Mouse (Mus musculus): Measurements from ENCODE around the gene Samd4b. TPM values are rescaled to one million over a fixed set of nuclear protein-coding genes. Genes with fewer than 3 reads are reported as not detected.
A peak's percentile ranks its signal among the peaks of the same experiment; 100 is the strongest.

Gene Samd4b
- total RNA-seq, 2 experiments from 2014 or later: 43.0 to 44.1 TPM

DNA sequence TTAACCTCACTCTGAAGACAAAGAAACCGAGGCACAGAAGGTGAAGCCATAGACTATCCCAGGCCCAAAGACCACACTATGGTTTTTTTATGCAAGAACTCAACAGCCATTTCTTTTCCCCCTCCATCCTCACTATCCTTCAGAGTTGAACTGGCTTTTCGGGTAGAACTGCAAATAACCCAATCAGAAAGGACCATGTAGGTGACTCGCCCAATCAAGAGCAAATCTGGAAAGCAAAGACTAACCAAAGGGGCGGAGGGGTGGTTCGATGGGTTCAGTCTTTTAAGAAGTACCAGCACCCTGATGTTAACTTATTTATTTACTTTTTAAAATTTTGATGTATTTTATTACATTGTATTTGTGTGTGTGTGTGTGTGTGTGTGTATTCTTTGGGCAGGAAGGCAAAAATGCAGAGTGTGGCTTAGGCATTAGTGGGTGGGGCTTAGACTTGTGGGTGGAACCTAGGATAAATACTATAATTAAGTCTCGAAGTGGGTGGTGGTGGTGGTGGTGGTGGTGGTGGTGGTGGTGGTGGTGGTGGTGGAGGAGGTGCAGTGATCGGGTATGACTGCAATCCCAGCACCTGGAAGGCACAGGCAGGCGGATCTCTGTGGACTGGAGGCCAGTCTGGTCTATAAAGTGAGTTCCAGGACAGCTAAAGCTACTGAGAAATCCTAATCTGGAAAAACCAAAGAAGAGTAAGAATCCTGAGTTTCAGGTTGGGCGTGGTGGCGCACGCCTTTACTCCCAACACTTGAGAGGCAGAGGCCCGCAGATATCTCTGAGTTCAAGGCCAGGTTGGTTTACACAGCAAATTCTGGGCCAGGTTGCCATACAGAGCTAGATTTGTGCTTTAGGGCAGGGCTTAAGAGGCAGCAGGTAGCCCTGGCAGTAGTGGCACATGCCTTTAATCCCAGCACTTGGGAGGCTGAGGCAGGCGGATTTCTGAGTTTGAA is 149.8 kb downstream of the Samd4b start:
- no peak for DNase-seq (ENCODE audit: low spot score in 2 of 2)

DNA sequence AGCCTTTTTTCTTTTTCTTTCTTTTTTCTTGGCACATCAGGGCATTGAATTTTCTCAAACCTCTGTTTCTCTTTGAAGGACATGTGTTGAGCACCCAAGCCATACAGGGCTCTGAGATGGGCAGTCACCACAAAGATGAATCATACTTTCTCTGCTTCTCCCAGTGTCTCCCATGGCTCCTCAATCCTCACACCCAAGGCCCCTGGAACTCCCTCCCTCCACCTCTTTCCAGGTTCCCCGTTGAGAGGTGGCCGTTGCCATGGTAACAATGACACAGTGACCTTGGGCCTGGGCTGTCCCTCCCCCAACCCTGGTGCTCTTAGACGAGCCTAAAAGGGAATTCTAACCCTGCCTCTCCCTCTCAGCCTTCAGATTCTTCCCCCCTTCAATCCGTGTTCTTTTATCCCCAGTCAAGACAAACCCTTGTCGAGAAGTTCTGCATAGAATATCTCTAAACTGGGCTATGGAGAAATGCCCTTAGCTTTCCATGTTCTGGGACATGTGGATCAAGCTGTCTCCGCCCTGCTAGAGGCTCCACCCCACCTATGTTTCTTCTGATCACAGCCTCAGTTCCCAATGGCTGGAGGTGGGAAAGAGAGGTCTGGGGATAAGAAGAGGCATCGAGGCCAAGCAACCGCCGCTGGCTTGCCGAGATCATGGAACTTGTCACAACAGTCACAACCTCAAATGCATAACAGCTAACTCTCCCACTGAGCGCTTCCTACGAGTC is 150.7 kb downstream of the Samd4b start:
- DNase-seq (ENCODE audit: low spot score in 2 of 2): no peak

DNA sequence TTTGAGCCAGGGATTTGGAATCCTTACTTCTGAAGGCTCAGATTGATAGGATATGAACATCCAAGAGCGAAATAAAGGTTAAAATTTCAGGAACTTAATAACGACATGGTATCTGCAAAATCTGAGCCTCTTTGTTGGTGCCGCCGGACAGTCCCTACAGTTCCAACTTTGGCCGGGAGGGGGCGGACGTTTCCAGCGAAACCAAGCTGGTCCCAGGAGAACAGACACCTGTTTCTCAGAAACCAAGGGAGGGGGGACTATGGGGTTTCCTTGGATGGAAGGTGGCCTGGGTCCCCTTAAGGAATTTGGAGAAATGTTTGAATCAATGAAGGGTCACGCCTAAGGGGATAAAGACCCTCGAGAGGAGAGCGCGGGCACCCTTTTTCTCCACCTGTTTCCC is 151.5 kb downstream of the Samd4b start:
- DNase-seq (ENCODE audit: low spot score in 2 of 2): peak; percentile 56 to 77

DNA sequence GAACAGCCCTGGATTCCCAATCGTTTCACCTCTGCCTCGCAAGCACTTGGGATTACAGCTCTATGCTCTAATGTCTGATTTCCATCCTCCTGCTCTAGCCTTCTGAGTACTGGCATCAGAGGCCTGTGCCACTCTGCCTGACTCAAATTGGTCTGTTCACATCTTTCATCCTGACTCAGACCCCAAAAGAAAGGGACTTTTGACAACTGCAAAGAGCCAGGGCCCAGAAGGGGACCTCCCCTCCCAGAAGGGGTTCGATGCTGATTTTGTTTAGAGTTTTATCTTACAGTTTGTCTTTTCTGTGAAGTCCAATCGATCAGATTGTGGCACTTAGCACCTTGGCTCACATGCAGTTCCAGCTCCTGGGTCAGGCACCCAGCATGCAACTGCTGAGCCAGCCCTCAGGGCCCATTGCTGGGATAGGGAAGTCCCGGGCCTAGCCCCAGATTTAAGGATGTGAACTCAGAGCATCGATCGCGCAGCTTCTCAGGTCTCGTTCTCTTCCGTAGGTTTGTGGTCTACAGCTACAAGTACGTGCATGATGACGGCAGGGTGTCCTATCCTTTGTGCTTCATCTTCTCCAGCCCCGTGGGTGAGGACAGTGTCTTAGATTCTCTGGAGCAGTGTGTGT is 153.5 kb downstream of the Samd4b start:
- no peak for DNase-seq (ENCODE audit: low spot score in 2 of 2)

DNA sequence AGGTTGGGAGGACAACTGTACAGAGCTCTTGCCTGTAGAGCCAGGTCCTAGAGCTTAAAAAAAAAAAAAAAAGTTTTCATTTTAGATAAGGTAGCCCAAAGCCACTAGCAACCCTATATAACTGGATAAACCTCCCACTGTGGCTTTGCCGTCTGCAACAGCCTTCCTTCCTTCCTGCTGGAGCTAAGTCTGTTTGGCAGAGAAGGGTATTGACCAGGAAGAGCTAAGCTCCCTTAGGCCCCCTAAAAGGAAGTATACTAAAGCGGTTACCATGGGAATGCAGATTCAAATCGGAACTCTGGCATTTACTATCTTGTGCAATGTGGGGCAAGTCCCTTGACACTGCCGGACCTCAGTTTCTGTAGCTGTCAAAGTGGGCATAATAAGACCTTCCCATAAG is 155.3 kb downstream of the Samd4b start:
- no peak for DNase-seq (ENCODE audit: low spot score in 2 of 2)

DNA sequence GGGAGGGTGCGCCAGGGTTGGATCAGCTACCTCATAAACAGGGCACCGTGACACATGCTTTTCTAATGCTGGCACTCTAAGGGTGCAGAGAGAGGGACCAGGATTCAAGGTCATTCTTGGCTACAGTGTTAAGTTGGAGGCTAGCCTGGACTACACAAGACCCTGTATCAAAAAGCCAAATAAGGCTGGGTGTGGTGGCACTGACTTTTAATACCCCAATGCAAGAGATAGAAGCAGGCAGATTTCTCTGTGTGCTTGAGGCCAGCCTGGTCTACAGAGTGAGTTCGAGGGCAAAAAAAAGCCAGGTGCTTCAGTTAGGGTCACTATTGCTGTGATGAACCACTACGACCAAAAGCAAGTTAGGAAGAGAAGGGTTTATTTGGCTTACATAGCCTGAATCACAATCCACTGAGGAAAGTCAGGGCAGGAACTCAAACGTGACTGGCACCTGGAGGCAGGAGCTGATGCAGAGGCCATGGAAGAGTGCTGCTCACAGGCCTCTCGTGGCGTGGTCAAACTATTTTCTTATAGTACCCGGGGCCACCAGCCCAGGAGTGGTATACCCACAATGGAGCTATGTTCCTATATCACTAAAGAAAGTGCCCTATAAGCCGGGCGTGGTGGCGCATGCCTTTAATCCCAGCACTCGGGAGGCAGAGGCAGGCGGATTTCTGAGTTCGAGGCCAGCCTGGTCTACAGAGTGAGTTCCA is 156.0 kb downstream of the Samd4b start:
- no peak for DNase-seq (ENCODE audit: low spot score in 2 of 2)

DNA sequence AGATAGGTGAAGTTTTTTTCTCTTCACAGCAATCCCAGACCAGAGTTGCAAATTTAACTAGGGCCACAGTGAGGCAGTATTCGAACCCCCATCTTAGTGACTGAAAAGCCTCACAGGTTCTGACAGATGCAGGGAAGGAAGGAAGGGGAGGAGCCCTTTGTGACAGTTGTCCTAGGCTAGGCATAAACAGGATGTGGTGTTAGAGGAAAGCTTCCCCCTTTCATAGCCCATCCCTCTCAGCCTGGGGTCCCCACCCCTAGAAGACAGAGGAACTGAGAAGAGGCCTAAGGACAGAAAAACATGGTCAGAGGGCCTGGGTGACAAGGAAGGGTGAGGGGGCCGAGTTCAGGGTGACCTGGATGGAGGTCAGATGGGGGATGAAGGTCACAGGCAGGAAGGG is 157.2 kb downstream of the Samd4b start:
- no peak for DNase-seq (ENCODE audit: low spot score in 2 of 2)

DNA sequence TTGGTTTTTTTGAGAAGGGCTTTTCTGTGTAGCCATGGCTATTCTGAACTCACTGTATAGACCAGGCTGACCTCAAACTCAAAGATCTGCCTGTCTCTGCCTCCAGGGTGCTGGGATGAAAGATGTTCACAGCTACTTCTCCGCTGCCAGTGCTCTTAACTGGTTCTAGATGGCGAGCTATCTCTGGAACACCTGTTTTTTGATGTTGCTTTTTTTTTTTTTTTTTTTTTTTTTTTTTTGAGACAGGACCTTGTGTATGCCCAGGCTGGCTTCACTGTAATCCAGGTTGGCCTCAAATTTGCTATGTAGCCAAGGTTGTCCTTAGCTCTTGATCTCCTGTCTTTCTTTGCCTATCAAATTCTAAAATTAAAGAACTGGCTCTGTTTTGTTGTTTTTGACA is 159.2 kb downstream of the Samd4b start:
- no peak for DNase-seq (ENCODE audit: low spot score in 2 of 2)

DNA sequence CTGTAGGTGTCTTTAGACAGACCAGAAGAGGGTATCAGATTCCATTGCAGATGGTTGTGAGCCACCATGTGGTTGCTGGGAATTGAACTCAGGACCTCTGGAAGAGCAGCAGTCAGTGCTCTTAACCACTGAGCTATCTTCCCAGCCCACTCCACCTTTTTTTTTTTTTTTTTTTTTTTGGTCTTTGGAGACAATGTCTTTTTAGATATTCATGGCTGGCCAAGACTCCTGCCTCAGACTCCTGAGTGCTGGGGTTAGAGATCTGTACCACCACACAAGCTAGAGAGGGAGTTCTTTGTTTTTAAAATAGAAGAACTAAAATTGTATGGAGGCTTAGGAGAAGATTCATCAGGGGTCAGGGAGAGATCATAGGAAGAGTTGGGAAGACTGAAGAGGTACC is 160.0 kb downstream of the Samd4b start:
- no peak for DNase-seq (ENCODE audit: low spot score in 2 of 2)

DNA sequence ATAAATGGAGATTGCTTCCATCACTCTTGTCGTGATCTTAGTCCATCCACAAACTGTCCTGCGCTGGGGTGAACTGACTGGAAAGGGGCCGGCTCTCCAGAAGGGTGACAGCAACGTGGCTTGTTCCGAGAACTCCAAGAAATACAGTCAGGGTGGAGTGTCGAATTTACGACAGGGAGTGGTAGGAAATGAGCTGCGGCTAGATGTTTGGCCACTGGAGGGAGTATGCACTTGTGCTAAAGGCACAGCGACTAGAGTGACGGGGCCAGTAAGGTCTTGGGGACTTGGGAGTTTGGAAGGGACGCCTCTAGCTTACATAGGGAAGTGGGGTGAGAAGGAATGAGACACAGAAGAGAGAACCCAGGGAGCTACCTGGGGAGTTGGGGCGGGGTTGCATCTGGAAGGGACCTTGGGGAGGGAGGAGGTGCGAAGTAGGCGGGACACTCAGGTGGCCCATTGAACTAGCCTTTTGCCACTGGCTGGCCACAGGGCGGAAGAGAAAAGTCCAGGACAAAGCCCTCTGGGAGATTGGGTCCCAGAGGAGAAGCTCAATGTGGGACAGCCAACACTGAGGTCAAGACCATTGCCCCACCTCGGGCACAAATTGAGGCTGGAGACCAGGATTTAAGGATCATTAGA is 160.9 kb downstream of the Samd4b start, which contains the start of gene Gmfg:
Gmfg (plus strand) TSS at position 516 of the 639 bp plus-strand sequence.
- DNase-seq (ENCODE audit: low spot score in 2 of 2): peak in 1 of 2 experiments; percentile 75

DNA sequence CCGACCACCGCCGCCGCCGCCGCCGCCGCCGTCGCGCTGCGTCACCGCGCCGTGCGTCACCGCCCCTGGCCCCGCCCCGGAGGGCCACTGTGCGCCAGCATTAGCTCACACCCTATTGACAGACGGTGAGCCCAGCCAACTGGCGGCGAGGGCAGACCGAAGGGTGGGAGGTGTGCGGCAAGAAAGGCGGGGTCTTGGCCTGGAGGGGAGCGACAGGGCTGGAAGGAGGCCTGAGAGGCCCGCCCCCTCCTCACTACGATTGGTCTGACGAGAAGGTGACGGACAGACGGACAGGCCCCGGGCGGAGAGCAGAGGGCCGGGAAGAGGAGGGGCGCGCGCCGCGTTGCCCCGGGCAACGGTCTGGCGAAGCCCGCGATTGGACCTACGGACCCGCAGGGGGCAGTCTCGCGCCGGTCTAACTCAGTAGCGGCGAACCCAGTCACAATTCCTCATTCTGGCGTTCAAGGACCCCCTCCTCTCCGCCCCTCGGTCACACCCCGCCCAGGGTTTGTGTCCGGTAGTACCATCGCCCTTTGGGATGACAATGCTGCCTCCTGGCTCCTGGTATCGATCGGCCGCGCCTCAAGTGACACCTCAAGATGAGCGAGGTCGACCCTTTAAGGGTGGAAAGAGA is 161.6 kb downstream of the Samd4b start:
- DNase-seq (ENCODE audit: low spot score in 2 of 2): peak; percentile 99 to 100

DNA sequence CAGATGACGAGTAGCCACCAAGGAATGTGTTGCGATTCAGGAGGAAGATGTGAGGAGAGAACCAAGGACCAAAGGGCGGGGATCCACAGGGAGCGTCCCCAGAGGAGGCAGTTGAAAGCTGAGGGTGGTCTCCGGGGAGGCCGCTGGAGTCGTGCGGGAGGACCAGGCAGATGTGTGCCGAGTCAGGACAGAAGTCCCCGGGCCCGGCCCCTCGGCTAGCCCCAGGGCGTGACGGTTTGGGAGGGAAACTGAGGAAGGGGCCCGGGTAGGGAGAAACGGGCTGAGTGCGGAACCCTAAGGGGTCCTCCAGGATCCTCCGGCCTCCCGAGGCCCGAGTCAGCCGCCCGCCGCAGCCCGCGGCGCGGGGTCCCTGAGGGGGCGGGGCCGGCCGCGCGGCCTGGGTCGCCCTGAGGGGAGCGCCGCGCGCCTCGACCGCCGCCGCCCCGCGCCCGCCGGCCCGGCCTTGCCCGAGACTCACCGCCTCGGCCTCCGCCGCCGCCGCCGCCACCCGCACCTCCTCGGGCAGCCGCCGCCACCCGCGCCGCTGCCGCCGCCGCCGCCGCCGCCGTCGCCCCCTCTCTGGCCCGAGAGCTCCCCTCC is 162.2 kb downstream of the Samd4b start:
- peak in 1 of 2 experiments; percentile 39 for DNase-seq (ENCODE audit: low spot score in 2 of 2)

DNA sequence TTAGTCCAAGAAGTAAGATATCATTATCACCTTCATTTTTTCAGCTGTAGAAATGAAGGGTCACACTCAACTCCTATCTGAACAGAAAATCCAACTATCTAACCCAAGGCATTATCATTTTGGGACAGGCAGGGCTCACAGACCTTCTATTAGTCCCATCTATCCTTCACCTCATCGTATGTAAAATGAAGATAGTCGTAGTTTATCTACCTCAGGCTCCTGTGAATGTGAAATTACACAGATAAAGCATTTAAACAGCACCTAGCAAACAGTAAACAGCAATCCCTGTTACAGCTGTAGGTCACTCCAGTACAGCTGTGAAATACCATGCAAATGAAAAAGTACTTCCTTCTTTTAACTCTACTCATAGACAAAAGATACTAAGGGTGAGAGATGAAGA is 165.7 kb downstream of the Samd4b start:
- no peak for DNase-seq (ENCODE audit: low spot score in 2 of 2)

DNA sequence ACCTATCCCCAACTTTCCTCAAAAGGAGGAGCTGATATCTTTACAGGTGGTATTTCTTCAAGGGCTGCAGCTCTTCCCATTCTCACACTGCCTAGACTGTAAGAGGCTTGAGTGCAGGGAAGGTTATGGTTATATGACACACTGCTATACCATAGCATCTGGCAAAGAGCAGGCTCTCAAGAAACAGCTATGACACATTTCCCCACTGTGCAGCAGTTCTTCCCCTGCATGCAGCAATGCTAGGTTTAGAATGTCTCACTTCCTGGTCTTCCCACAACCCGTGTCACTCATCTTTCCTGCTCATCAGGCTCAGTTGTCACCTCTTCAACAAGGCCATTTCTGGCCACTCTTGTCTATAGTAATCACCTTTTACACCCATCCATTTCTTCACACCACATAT is 167.4 kb downstream of the Samd4b start:
- no peak for DNase-seq (ENCODE audit: low spot score in 2 of 2)

DNA sequence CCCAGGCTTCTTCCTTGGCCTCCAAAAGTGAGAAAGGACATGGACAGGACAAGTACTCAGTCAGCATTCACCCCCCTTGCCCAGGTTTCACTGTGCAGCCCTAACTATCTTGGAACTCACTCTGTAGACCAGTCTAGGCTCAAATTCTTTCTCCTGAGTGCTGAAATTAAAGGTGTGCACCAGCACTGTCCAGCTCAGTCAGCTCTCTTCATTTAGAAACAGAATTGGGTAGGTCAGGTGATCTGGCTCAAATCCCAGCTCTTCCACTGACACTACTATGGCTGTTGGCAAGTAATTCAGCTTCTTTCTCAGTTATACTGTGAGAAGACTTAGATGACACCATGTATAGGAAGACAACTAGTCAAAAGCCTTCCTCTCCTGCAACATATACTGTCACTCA is 170.2 kb downstream of the Samd4b start:
- no peak for DNase-seq (ENCODE audit: low spot score in 2 of 2)

DNA sequence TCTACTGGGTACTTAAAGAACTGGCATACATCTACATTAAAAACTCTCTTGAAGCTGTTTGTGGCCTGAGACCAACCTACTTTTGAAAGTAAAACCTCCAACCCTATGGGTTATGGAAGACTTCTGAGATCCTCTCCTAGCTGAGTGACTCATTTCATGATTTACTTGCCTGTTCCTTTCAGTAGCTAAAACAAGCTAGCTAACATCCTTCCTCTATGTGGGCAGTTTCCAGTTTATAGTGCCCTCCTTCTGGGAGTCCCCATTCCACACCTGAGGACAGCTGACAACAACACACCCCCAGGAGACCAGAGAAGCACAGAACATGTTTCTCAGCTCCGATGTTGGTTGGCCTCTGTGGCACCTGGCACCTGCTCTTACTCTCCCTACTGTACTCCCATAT is 174.9 kb downstream of the Samd4b start:
- DNase-seq (ENCODE audit: low spot score in 2 of 2): no peak

DNA sequence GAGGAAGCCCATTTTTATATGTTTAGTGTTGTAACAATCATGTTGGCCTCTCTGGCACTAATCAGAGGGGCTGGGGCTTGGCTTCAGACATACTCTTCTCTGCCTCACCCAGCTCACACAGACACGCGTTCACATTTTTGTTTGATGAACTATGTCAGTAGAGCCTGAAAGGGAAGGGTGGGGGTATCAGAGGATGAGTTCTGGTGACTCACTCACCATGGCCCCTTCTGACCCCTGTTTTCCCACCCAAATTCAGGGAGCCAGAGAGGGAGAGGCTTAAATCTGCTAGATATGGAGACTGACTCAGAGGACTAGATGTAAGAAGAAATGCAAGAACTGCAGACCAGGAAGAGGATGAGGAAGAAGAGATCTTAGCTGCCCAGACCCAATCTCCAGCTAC is 178.5 kb downstream of the Samd4b start:
- no peak for DNase-seq (ENCODE audit: low spot score in 2 of 2)

DNA sequence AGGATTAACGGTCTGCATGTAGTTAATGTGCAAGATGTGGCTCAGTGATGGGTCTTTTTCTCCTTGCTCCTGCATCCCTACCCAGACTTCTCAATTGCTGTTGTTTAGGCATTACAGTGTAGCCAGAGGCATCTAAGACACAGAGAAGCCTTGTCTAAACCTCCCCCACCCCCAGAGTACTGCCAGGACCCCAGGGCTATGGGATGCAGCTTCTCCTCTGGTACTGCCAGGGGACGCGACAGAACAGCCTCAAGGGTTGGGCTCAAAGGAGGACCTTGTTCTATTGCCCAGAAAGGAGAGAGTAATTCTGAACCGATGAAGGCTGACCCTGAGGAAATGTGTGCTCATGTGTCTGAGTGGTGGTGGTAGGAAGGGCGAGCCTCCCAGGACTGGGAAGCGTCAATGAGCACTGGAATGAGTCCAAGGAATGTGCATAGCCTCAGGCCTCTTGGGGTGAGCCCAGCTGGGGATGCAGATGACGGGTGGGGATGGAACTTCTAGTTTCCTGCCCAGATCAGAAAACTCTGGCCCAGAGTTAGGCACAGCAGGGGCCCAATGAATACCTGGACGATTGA is 179.8 kb downstream of the Samd4b start:
- DNase-seq (ENCODE audit: low spot score in 2 of 2): peak in 1 of 2 experiments; percentile 66

DNA sequence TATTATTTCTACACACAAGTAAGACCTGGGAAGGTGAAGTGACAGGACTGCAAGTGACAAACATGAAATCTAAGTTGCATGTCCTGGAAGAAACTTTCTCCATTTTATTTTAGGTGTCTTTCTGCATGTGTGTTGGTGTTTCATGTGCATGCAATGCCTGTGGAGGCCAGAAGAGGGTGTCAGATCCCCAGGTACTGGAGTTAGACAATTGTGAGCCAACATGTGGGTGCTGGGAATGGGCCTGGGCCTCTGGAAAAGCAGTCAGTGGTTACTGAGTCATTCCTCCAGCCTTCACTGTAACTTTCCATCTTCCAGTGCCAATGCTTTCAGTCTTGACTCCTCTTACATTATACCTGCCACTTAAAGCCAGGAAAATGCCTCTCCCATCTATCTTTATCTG is 180.6 kb downstream of the Samd4b start:
- no peak for DNase-seq (ENCODE audit: low spot score in 2 of 2)
